Mouse (Mus musculus) heart, postnatal 0 days (tissue): Measurements from ENCODE around the gene Tank. TPM values are rescaled to one million over a fixed set of nuclear protein-coding genes. Genes with fewer than 3 reads are reported as not detected.
A peak's percentile ranks its signal among the peaks of the same experiment; 100 is the strongest.

ENCODE experiments used
- ATAC-seq: fragments of 200-750 bp; cut with Nextera tagmentation; 2 replicates; pipeline ENCODE4 v1.8.0; 2017; ENCODE audit warnings: low read depth, moderate number of reproducible peaks, moderate library complexity; ENCODE audit not compliant: insufficient read depth
- DNase-seq: peaks from one replicate; pipeline ENCODE4 v3.0.0-alpha.2; 2016; ENCODE audit warnings: low spot score
- H3K27ac ChIP-seq: fragments of 300-500 bp; sonication (generic); 2 replicates; pipeline ENCODE4 v1.5.1; 2014; ENCODE audit warnings: low read depth, mild to moderate bottlenecking
- H3K27me3 ChIP-seq: fragments of 300-500 bp; sonication (generic); 2 replicates; pipeline ENCODE4 v1.6.1; 2014; ENCODE audit warnings: low read length, mixed read lengths; ENCODE audit not compliant: control insufficient read depth, insufficient read depth
- H3K36me3 ChIP-seq: fragments of 300-500 bp; sonication (generic); replicated peaks from 2 replicates; pipeline ENCODE4 v1.6.1; 2014; ENCODE audit warnings: low read length, mixed read lengths; ENCODE audit not compliant: control insufficient read depth, insufficient read depth
- H3K4me1 ChIP-seq: fragments of 300-500 bp; sonication (generic); 2 replicates; pipeline ENCODE4 v1.6.1; 2014; ENCODE audit warnings: antibody characterized with exemption; ENCODE audit not compliant: control insufficient read depth, insufficient read depth
- H3K4me2 ChIP-seq: fragments of 300-500 bp; sonication (generic); 2 replicates; pipeline ENCODE4 v1.6.1; 2014; ENCODE audit warnings: low read depth, mild to moderate bottlenecking, low read length, moderate library complexity
- H3K4me3 ChIP-seq: fragments of 300-500 bp; sonication (generic); 2 replicates; pipeline ENCODE4 v1.5.1; 2014; ENCODE audit warnings: low read depth, low read length
- H3K9ac ChIP-seq: fragments of 300-500 bp; sonication (generic); replicated peaks from 2 replicates; pipeline ENCODE4 v1.6.1; 2014; ENCODE audit warnings: low read depth, low read length, mixed read lengths
- H3K9me3 ChIP-seq: fragments of 300-500 bp; sonication (generic); replicated peaks from 2 replicates; pipeline ENCODE4 v1.6.1; 2016; ENCODE audit warnings: low read length; ENCODE audit not compliant: control insufficient read depth
- CTCF ChIP-seq: IDR thresholded peaks from 2 replicates; pipeline ENCODE4 v1.5.1; 2016; ENCODE audit warnings: antibody characterized with exemption, control low read depth, low read depth
- EP300 ChIP-seq: IDR thresholded peaks from 2 replicates; pipeline ENCODE4 v1.6.1; 2016; ENCODE audit warnings: antibody characterized with exemption, low read depth
- WGBS: fragments of 180-500 bp; shearing (Covaris S2); extraction: QIAGEN DNeasy Blood & Tissue Kit; methylation state at CpG from one replicate; pipeline ENCODE4 v1.1.7; 2014; 5-methylcytosine and 5-hydroxymethylcytosine counted together
- polyA plus RNA-seq: library from polyadenylated mRNA; unstranded; fragments of >200 nt; fragmentation: Nextera tagmentation; extraction: Ambion mirVana; gene quantifications from 2 replicates; pipeline ENCODE4 v1.2.1, GENCODE M21; 2015
- total RNA-seq: library from RNA; depleted of rRNA; stranded (reverse); fragments of >200 nt; gene quantifications from 2 replicates; pipeline ENCODE4 v1.2.3, GENCODE M21; 2014; ENCODE audit warnings: low replicate concordance; rRNA removed

Tank gene
- total and polyA plus RNA-seq, 2 experiments from 2014 or later, result 17.3 to 22.2 TPM

DNA sequence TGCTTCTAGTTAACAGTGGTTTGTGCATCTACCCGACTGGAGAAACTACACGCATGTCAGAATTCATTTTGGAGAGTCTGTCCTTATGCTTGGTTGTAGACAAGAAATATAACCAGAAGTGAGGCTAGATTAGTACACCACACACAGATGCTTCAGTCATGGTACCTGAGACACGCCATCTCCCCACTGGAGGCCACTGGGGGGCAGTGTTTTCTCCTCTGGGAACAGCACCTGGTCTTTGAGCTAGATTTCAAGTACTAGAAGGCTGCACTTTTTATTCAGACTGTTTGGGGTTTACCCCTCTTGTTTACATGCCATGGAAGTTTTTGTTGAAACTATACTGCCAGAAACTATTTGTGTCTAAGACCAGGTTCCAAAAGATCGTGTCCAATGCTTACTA is 89.9 kb downstream of the Tank start:
- no peaks in the 10 kb centered on the region for H3K27me3 ChIP-seq
- WGBS, result 28% methylated on average over 4 of the region's 4 CpGs
- TF ChIP-seq CTCF (peak; percentile 63), EP300 (no peak)
- no peaks in the 10 kb centered on the region for H3K4me1 ChIP-seq
- no peak overlapping the region for H3K9ac ChIP-seq
- H3K36me3 ChIP-seq, result no peaks in the 10 kb centered on the region
- H3K4me2 ChIP-seq, result no peak overlapping the region
- no peak overlapping the region for H3K4me3 ChIP-seq
- no peak overlapping the region for H3K27ac ChIP-seq
- no peak for DNase-seq
- no peaks in the 10 kb centered on the region for H3K9me3 ChIP-seq
- ATAC-seq, result no peak

- H3K4me2 ChIP-seq, result no peak overlapping the region
- WGBS, result 95% methylated on average over 3 of the region's 3 CpGs
- no peak for ATAC-seq
These were observed 96.2 kb downstream of the Tank start for GRCm38 (mm10) chr2:61674555-61674954.

DNA sequence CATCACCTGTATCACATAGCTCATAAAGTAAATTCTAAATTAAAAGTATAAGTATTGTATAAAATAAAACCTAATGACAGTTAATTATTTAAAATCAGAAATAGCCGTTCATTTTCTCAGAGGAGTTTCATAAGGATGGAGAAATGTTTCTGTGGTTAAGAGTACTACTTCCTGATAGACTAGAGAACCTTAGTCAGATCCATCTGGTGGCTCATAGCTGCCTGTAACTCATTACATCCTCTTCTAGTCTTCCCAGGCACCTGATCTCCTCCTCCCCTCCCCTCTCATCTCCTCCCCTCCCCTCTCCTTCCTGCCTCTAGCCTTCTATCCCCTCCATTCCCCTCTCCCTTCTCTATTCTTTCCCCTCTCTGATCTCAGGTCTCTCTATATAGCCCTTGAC is 103.2 kb downstream of the Tank start:
- 81% methylated on average over 1 of the region's 1 CpGs for WGBS
- no peak overlapping the region for H3K9ac ChIP-seq
- no peaks in the 10 kb centered on the region for H3K27me3 ChIP-seq
- H3K4me1 ChIP-seq, result no peaks in the 10 kb centered on the region
- H3K27ac ChIP-seq, result no peak overlapping the region
- no peaks in the 10 kb centered on the region for H3K9me3 ChIP-seq
- DNase-seq, result no peak
- H3K4me2 ChIP-seq, result no peak overlapping the region
- no peak for ATAC-seq
- H3K4me3 ChIP-seq, result no peak overlapping the region
- no peaks in the 10 kb centered on the region for H3K36me3 ChIP-seq
- TF ChIP-seq CTCF (no peak), EP300 (no peak)

More at GRCm38 (mm10) chr2:61674555-61674954, 96.2 kb downstream of the Tank start:
- no peak overlapping the region for H3K9ac ChIP-seq
- H3K36me3 ChIP-seq, result no peaks in the 10 kb centered on the region
- H3K27me3 ChIP-seq, result no peaks in the 10 kb centered on the region
- no peak for DNase-seq
- no peak overlapping the region for H3K4me3 ChIP-seq
- no peak overlapping the region for H3K27ac ChIP-seq
- H3K4me1 ChIP-seq, result no peaks in the 10 kb centered on the region
- no peaks in the 10 kb centered on the region for H3K9me3 ChIP-seq
- TF ChIP-seq CTCF (no peak), EP300 (no peak)

- WGBS, result 56% methylated on average over 1 of the region's 1 CpGs
- H3K27me3 ChIP-seq, result no peaks in the 10 kb centered on the region
- TF ChIP-seq EP300 (no peak), CTCF (no peak)
These were observed 108.1 kb downstream of the Tank start for GRCm38 (mm10) chr2:61686533-61686932.

DNA sequence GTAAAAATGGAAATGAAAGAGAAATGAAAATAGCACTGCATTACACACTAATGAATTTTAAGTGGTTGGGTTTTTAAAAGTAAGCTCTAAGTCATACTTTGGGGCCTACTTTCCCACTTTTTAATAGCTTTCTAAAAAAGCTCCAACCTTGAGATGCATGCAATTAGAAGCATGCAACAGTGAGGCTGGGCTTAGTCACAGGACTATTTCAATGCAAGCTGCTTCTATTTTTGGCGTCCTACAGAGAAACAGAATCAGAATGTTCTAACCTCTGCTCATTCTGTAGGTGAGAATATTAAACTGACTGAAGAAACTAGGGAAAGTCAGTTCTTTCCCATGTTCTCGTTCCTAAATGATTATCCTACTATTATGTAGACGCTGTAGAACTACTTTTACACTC is 110.7 kb downstream of the Tank start:
- DNase-seq, result peak; percentile 19

More at GRCm38 (mm10) chr2:61686533-61686932, 108.1 kb downstream of the Tank start:
- no peaks in the 10 kb centered on the region for H3K4me1 ChIP-seq
- H3K4me3 ChIP-seq, result no peak overlapping the region
- ATAC-seq, result no peak
- no peak overlapping the region for H3K27ac ChIP-seq
- no peaks in the 10 kb centered on the region for H3K36me3 ChIP-seq
- H3K4me2 ChIP-seq, result no peak overlapping the region
- H3K9me3 ChIP-seq, result no peaks in the 10 kb centered on the region
- no peak for DNase-seq
- no peak overlapping the region for H3K9ac ChIP-seq

More for the DNA sequence above, 110.7 kb downstream of the Tank start:
- Histone ChIP-seq H3K4me2 (no peak overlapping the region), H3K9ac (no peak overlapping the region), H3K9me3 (no peaks in the 10 kb centered on the region), H3K27ac (no peak overlapping the region), H3K4me1 (no peaks in the 10 kb centered on the region), H3K36me3 (no peaks in the 10 kb centered on the region), H3K4me3 (no peak overlapping the region), H3K27me3 (no peaks in the 10 kb centered on the region)
- no peak for TF ChIP-seq CTCF
- TF ChIP-seq EP300, result no peak
- WGBS, result 52% methylated on average over 3 of the region's 3 CpGs
- no peak for ATAC-seq

Other genes with a start within 250 kb of the Tank start
- gene Psmd14, start 133.1 kb downstream of the Tank start, total RNA-seq, result 84.5 and 92.5 TPM in 2 replicates
- gene Psmd14, start 133.1 kb downstream of the Tank start, polyA plus RNA-seq, result 115 TPM in 2 replicates
- gene Tbr1, start 224.3 kb downstream of the Tank start, total RNA-seq, result not detected in 2 replicates
- gene Tbr1, start 224.3 kb downstream of the Tank start, polyA plus RNA-seq, result 0.07 TPM in 1 of 2 replicates, not detected in the other